Mouse (Mus musculus): ENCODE data around the gene Dvl2. TPM values are rescaled to one million over a fixed set of nuclear protein-coding genes. Genes with fewer than 3 reads are reported as not detected.

Dvl2 gene
- polyA plus RNA-seq (2014; fragmentation: Illumina TruSeq; extraction: RNeasy Lipid Tissue Mini Kit (QIAGEN cat#74804); ENCODE audit: low read depth, low replicate concordance) = 0.63 TPM

DNA sequence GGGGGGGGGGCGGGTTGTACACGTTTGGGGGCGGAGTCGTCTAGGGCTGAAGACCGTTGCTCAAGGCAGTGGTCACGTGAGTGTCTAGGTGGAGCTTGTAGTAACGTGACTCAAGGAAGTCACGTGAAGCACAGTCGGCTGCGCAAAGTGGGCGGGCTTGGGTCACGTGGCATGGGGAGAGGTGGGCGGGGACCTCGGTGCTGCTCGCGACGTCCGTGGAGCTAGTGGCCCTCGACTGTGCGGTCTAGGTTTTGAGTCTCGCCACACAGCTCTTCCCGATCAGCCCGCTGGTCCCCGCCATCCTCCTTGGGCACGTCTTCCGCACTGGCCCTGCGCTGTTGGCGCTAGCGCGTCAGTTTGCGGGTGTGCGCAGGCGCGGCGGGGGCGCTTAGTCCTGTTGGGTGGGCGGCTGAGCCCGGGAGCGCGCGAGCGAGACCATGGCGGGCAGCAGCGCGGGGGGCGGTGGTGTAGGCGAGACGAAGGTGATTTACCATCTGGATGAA is at the start of gene Dvl2:
TSS of gene Dvl2 (plus strand) at position 200 of the 503 bp plus-strand sequence.

GRCm38 (mm10) chr11:69964650-69965270 is 35.6 kb upstream of the Dvl2 start, which contains the start of gene Cldn7:
Gene Cldn7 (plus strand): TSS chr11:69964779.

DNA sequence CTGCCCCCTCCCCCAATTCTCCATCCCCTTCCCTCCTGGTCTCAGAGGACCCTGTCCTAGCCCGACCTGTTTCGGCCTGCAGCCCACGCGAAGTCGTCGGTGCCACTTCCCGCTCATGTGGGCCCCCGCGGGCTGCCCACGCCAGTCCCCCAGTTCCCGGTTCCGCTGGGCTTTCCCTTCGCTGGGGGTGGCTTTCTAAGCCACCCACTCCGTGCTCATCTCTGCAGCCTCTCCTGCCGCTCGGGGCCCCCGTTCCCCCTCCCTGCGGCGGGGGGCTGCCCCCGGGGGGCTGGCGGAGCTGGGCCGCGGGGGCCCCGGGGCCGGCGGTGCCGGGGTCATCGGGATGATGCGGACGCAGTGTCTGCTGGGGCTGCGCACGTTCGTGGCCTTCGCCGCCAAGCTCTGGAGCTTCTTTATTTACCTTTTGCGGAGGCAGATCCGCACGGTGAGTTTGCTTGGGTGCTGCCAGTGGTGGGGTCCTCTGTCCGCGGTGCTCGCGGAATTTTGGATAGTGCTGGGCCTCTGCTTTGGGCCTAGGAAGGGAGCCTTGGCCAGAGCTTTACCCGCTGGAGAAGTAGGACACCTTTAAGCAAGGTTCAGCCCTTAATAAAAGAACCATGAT is 19.1 kb upstream of the Dvl2 start, which contains the start of gene Ctdnep1:
TSS of gene Ctdnep1 (plus strand) at position 16 of the 622 bp plus-strand sequence.

GRCm38 (mm10) chr11:69982225-69982624 is 18.2 kb upstream of the Dvl2 start, which contains the start of gene Elp5:
Gene Elp5 (minus strand): TSS chr11:69982517.

DNA sequence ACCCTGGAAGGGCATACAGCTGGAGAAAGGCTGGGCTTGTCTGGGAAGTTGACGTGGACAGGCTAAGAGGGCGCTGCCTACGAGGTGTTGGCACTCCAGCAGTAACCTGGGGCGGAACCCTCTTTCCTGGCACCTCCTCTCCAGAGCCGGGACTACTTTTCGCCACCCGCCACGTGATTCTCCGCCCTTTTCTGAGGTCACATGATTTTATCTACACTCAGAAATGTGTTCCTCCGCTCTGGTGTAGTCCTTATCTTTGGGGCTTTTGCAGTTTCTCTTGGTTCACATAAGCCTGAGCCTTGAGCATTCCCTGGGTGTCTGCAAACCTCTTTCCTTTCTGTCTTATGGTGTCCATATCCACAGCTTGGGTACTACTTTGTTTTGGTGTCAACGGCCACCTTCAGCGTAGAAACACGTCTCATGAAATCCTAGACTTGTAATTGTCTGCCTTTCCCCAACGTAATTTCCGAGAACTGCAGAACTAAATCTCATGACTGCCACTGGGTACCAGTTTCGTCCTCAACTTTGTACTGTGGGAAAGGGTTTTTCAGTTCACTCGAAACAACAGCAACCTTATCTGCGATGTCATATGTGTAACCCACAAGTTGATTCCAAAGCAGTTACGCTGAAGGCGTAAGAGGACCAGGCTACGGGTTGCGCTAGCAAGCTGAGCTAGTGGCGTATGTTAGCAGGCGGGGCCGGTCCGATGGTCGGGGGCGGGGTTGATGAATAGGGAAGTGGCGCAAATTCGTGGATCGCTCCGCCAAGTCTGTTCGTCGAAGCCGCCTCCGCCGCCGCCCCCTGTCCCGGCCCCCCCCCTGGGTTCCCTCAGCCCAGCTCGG is 9.3 kb upstream of the Dvl2 start, which contains the start of gene Gabarap:
TSS of gene Gabarap (plus strand) at position 294 of the 842 bp plus-strand sequence.

GRCm38 (mm10) chr11:69995391-69995960 is 4.9 kb upstream of the Dvl2 start, which contains the start of gene Phf23:
Gene Phf23 (plus strand): TSS chr11:69995777.

DNA sequence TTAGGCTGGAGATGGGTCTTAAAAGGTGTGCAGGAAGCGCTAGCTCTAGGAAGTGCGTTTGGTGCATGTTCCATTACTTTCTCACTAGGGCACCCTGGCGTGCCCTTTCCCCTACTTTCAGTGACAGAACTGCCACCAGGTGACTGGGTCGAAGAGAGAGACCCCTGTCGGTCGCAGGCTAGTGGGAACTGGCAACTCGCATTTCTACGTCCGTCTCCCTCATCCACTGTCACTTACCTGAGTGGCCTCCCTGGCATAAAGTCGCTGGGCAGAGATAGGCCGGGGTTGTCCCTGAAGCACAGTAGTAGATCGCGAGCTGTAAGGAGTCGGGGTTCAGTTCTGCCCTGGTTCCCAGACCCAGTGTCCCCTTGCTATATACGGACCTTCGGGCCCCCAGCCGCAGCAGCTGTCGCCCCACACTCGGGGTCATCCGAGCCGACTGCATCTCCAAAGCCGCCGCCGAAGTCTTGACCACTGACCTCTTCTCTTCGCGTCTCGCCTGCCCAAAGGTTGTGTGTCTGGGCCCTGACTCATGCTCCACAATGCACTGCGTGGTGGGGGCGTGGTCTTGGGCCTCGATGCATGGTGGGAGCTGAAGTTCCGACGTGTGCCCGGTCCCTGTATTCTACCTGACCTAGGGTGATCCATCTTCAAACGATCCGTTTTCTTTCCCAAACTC is 14.6 kb downstream of the Dvl2 start, which contains the start of gene Acadvl:
TSS of gene Acadvl (minus strand) at position 532 of the 679 bp plus-strand sequence.

DNA sequence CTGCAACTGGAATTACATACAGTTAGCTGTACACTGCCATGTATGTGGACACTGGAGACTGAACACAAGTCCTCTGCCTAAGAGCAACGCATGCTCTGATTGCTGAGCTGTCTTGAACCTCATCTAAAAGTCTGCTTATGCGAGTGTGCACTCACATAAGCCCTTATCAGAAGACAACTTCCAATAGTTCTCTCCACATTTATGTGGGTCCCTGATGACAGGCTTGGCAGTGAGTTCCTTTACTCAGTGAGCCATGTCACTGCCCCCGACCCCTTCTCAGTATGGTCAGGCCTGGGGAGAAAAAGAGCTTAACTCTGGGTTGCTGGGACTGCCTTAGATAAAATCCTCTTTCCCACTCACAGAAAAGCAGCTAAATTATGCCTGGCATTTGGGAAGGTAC is 16.3 kb downstream of the Dvl2 start, which contains the start of gene Dlg4:
TSS of gene Dlg4 (plus strand) at position 274 of the 400 bp plus-strand sequence.

DNA sequence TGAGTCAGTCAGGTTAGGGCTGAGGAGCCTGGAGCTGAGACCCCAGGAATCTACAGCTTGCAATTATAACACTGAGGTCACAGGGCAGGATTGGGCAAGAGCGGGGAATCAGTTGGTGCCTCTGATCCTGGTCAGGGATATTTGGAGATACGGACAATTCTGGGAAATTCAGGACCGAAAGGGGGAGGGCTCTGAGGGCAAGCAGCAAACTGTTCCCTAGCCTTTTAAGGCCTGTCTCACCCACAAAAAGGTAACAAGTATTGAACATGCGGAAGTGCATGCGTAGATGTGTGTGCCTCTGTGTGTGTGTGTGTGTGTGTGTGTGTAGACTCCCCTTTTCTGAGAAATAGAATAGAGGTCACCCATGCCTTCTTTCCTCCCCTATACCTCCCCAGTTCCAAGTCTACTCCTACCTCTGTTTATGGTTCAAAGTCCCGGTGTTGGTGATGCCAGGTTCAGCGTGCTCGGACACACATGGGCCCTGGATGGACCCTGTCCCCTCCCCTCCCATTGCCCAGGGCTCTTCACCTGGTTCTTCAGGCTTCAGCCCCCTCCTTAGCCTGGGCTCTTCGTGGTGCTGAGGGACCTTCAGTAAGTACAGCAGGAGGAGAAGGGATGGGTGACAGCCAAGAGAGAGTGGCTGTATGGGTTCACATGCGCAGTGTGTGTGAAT is 53.6 kb downstream of the Dvl2 start, which contains the start of gene Asgr1:
TSS of gene Asgr1 (plus strand) at position 188 of the 673 bp plus-strand sequence.

Other genes starting within 250 kb of the Dvl2 start
- 25.7 TPM for gene Polr2a, start 242.0 kb upstream of the Dvl2 start, polyA plus RNA-seq (2014; fragmentation: Illumina TruSeq; extraction: RNeasy Lipid Tissue Mini Kit (QIAGEN cat#74804); ENCODE audit: low read depth, low replicate concordance)
- gene Slc35g3, start 238.6 kb upstream of the Dvl2 start, polyA plus RNA-seq (2014; fragmentation: Illumina TruSeq; extraction: RNeasy Lipid Tissue Mini Kit (QIAGEN cat#74804); ENCODE audit: low read depth, low replicate concordance) = not detected
- gene Zbtb4, start 234.7 kb upstream of the Dvl2 start, polyA plus RNA-seq (2014; fragmentation: Illumina TruSeq; extraction: RNeasy Lipid Tissue Mini Kit (QIAGEN cat#74804); ENCODE audit: low read depth, low replicate concordance) = 17.7 TPM
- gene Chrnb1, start 204.7 kb upstream of the Dvl2 start, polyA plus RNA-seq (2014; fragmentation: Illumina TruSeq; extraction: RNeasy Lipid Tissue Mini Kit (QIAGEN cat#74804); ENCODE audit: low read depth, low replicate concordance) = 4.0 TPM
- 9.5 TPM for gene Fgf11, start 198.7 kb upstream of the Dvl2 start, polyA plus RNA-seq (2014; fragmentation: Illumina TruSeq; extraction: RNeasy Lipid Tissue Mini Kit (QIAGEN cat#74804); ENCODE audit: low read depth, low replicate concordance)
- gene Tmem102, start 195.0 kb upstream of the Dvl2 start, polyA plus RNA-seq (2014; fragmentation: Illumina TruSeq; extraction: RNeasy Lipid Tissue Mini Kit (QIAGEN cat#74804); ENCODE audit: low read depth, low replicate concordance) = 11.7 TPM
- not detected for gene Gm39566, start 185.3 kb upstream of the Dvl2 start, polyA plus RNA-seq (2014; fragmentation: Illumina TruSeq; extraction: RNeasy Lipid Tissue Mini Kit (QIAGEN cat#74804); ENCODE audit: low read depth, low replicate concordance)
- not detected for gene Spem2, start 182.1 kb upstream of the Dvl2 start, polyA plus RNA-seq (2014; fragmentation: Illumina TruSeq; extraction: RNeasy Lipid Tissue Mini Kit (QIAGEN cat#74804); ENCODE audit: low read depth, low replicate concordance)
- gene Spem1, start 178.4 kb upstream of the Dvl2 start, polyA plus RNA-seq (2014; fragmentation: Illumina TruSeq; extraction: RNeasy Lipid Tissue Mini Kit (QIAGEN cat#74804); ENCODE audit: low read depth, low replicate concordance) = not detected
- gene Nlgn2, start 162.8 kb upstream of the Dvl2 start, polyA plus RNA-seq (2014; fragmentation: Illumina TruSeq; extraction: RNeasy Lipid Tissue Mini Kit (QIAGEN cat#74804); ENCODE audit: low read depth, low replicate concordance) = 0.88 TPM
- 18.5 TPM for gene Tmem256, start 162.1 kb upstream of the Dvl2 start, polyA plus RNA-seq (2014; fragmentation: Illumina TruSeq; extraction: RNeasy Lipid Tissue Mini Kit (QIAGEN cat#74804); ENCODE audit: low read depth, low replicate concordance)
- 0.98 TPM for gene Plscr3, start 154.2 kb upstream of the Dvl2 start, polyA plus RNA-seq (2014; fragmentation: Illumina TruSeq; extraction: RNeasy Lipid Tissue Mini Kit (QIAGEN cat#74804); ENCODE audit: low read depth, low replicate concordance)
- gene Tnk1, start 141.9 kb upstream of the Dvl2 start, polyA plus RNA-seq (2014; fragmentation: Illumina TruSeq; extraction: RNeasy Lipid Tissue Mini Kit (QIAGEN cat#74804); ENCODE audit: low read depth, low replicate concordance) = 5.4 TPM
- gene Tmem95, start 122.6 kb upstream of the Dvl2 start, polyA plus RNA-seq (2014; fragmentation: Illumina TruSeq; extraction: RNeasy Lipid Tissue Mini Kit (QIAGEN cat#74804); ENCODE audit: low read depth, low replicate concordance) = not detected
- 2.9 TPM for gene Kctd11, start 119.2 kb upstream of the Dvl2 start, polyA plus RNA-seq (2014; fragmentation: Illumina TruSeq; extraction: RNeasy Lipid Tissue Mini Kit (QIAGEN cat#74804); ENCODE audit: low read depth, low replicate concordance)
- 0.57 TPM for gene Acap1, start 105.1 kb upstream of the Dvl2 start, polyA plus RNA-seq (2014; fragmentation: Illumina TruSeq; extraction: RNeasy Lipid Tissue Mini Kit (QIAGEN cat#74804); ENCODE audit: low read depth, low replicate concordance)
- gene 2810408A11Rik, start 99.6 kb upstream of the Dvl2 start, polyA plus RNA-seq (2014; fragmentation: Illumina TruSeq; extraction: RNeasy Lipid Tissue Mini Kit (QIAGEN cat#74804); ENCODE audit: low read depth, low replicate concordance) = 3.7 TPM
- gene Neurl4, start 99.5 kb upstream of the Dvl2 start, polyA plus RNA-seq (2014; fragmentation: Illumina TruSeq; extraction: RNeasy Lipid Tissue Mini Kit (QIAGEN cat#74804); ENCODE audit: low read depth, low replicate concordance) = 2.6 TPM
- 18.3 TPM for gene Gps2, start 86.7 kb upstream of the Dvl2 start, polyA plus RNA-seq (2014; fragmentation: Illumina TruSeq; extraction: RNeasy Lipid Tissue Mini Kit (QIAGEN cat#74804); ENCODE audit: low read depth, low replicate concordance)
- 144 TPM for gene Eif5a, start 78.6 kb upstream of the Dvl2 start, polyA plus RNA-seq (2014; fragmentation: Illumina TruSeq; extraction: RNeasy Lipid Tissue Mini Kit (QIAGEN cat#74804); ENCODE audit: low read depth, low replicate concordance)
- 22.3 TPM for gene Ybx2, start 64.8 kb upstream of the Dvl2 start, polyA plus RNA-seq (2014; fragmentation: Illumina TruSeq; extraction: RNeasy Lipid Tissue Mini Kit (QIAGEN cat#74804); ENCODE audit: low read depth, low replicate concordance)
- gene Slc2a4, start 52.4 kb upstream of the Dvl2 start, polyA plus RNA-seq (2014; fragmentation: Illumina TruSeq; extraction: RNeasy Lipid Tissue Mini Kit (QIAGEN cat#74804); ENCODE audit: low read depth, low replicate concordance) = 0.98 TPM
- gene Cldn7, start 35.8 kb upstream of the Dvl2 start, polyA plus RNA-seq (2014; fragmentation: Illumina TruSeq; extraction: RNeasy Lipid Tissue Mini Kit (QIAGEN cat#74804); ENCODE audit: low read depth, low replicate concordance) = 214 TPM
- gene Ctdnep1, start 19.4 kb upstream of the Dvl2 start, polyA plus RNA-seq (2014; fragmentation: Illumina TruSeq; extraction: RNeasy Lipid Tissue Mini Kit (QIAGEN cat#74804); ENCODE audit: low read depth, low replicate concordance) = 55.0 TPM
- gene Elp5, start 18.1 kb upstream of the Dvl2 start, polyA plus RNA-seq (2014; fragmentation: Illumina TruSeq; extraction: RNeasy Lipid Tissue Mini Kit (QIAGEN cat#74804); ENCODE audit: low read depth, low replicate concordance) = 5.0 TPM
- gene Gabarap, start 9.5 kb upstream of the Dvl2 start, polyA plus RNA-seq (2014; fragmentation: Illumina TruSeq; extraction: RNeasy Lipid Tissue Mini Kit (QIAGEN cat#74804); ENCODE audit: low read depth, low replicate concordance) = 508 TPM
- gene Phf23, start 4.8 kb upstream of the Dvl2 start, polyA plus RNA-seq (2014; fragmentation: Illumina TruSeq; extraction: RNeasy Lipid Tissue Mini Kit (QIAGEN cat#74804); ENCODE audit: low read depth, low replicate concordance) = 22.4 TPM
- 9.9 TPM for gene Acadvl, start 14.8 kb downstream of the Dvl2 start, polyA plus RNA-seq (2014; fragmentation: Illumina TruSeq; extraction: RNeasy Lipid Tissue Mini Kit (QIAGEN cat#74804); ENCODE audit: low read depth, low replicate concordance)
- 1.0 TPM for gene Dlg4, start 16.3 kb downstream of the Dvl2 start, polyA plus RNA-seq (2014; fragmentation: Illumina TruSeq; extraction: RNeasy Lipid Tissue Mini Kit (QIAGEN cat#74804); ENCODE audit: low read depth, low replicate concordance)
- gene Asgr1, start 53.5 kb downstream of the Dvl2 start, polyA plus RNA-seq (2014; fragmentation: Illumina TruSeq; extraction: RNeasy Lipid Tissue Mini Kit (QIAGEN cat#74804); ENCODE audit: low read depth, low replicate concordance) = not detected
- gene Asgr2, start 92.0 kb downstream of the Dvl2 start, polyA plus RNA-seq (2014; fragmentation: Illumina TruSeq; extraction: RNeasy Lipid Tissue Mini Kit (QIAGEN cat#74804); ENCODE audit: low read depth, low replicate concordance) = not detected
- gene Mgl2, start 129.7 kb downstream of the Dvl2 start, polyA plus RNA-seq (2014; fragmentation: Illumina TruSeq; extraction: RNeasy Lipid Tissue Mini Kit (QIAGEN cat#74804); ENCODE audit: low read depth, low replicate concordance) = 5.0 TPM
- 3.1 TPM for gene Clec10a, start 155.6 kb downstream of the Dvl2 start, polyA plus RNA-seq (2014; fragmentation: Illumina TruSeq; extraction: RNeasy Lipid Tissue Mini Kit (QIAGEN cat#74804); ENCODE audit: low read depth, low replicate concordance)
- gene Slc16a11, start 212.2 kb downstream of the Dvl2 start, polyA plus RNA-seq (2014; fragmentation: Illumina TruSeq; extraction: RNeasy Lipid Tissue Mini Kit (QIAGEN cat#74804); ENCODE audit: low read depth, low replicate concordance) = 0.69 TPM
- gene Slc16a13, start 220.5 kb downstream of the Dvl2 start, polyA plus RNA-seq (2014; fragmentation: Illumina TruSeq; extraction: RNeasy Lipid Tissue Mini Kit (QIAGEN cat#74804); ENCODE audit: low read depth, low replicate concordance) = 3.1 TPM
- 2.3 TPM for gene Bcl6b, start 229.2 kb downstream of the Dvl2 start, polyA plus RNA-seq (2014; fragmentation: Illumina TruSeq; extraction: RNeasy Lipid Tissue Mini Kit (QIAGEN cat#74804); ENCODE audit: low read depth, low replicate concordance)
- 1.8 TPM for gene 0610010K14Rik, start 237.3 kb downstream of the Dvl2 start, polyA plus RNA-seq (2014; fragmentation: Illumina TruSeq; extraction: RNeasy Lipid Tissue Mini Kit (QIAGEN cat#74804); ENCODE audit: low read depth, low replicate concordance)
- 0.69 TPM for gene Gm21988, start 239.2 kb downstream of the Dvl2 start, polyA plus RNA-seq (2014; fragmentation: Illumina TruSeq; extraction: RNeasy Lipid Tissue Mini Kit (QIAGEN cat#74804); ENCODE audit: low read depth, low replicate concordance)
- 24.0 TPM for gene Rnasek, start 239.2 kb downstream of the Dvl2 start, polyA plus RNA-seq (2014; fragmentation: Illumina TruSeq; extraction: RNeasy Lipid Tissue Mini Kit (QIAGEN cat#74804); ENCODE audit: low read depth, low replicate concordance)